Mouse (Mus musculus) ovary, adult 18-20 months (tissue): ENCODE data around the gene Clec2i.
"Not testable (repeated sequence)": the region's sequence is repeated elsewhere in the genome, so short reads cannot be mapped to it uniquely, and the experiment has no call there.

Experiments used
- DNase-seq: peaks from one replicate; pipeline ENCODE4 v3.0.0; 2022; ENCODE audit warnings: low spot score, mixed read lengths

The Clec2i gene

GRCm38 (mm10) chr6:128855477-128855876, 31.9 kb upstream of the Clec2i start:
- no peak for DNase-seq

GRCm38 (mm10) chr6:128856250-128856649, 31.1 kb upstream of the Clec2i start:
- DNase-seq = peak; percentile 69

GRCm38 (mm10) chr6:128857976-128858375, 29.4 kb upstream of the Clec2i start:
- no peak for DNase-seq

GRCm38 (mm10) chr6:128868861-128869260, 18.5 kb upstream of the Clec2i start:
- no peak for DNase-seq

- DNase-seq = no peak
These were observed 15.3 kb upstream of the Clec2i start for GRCm38 (mm10) chr6:128871910-128872610.

- no peak for DNase-seq
These were observed 1.4 kb downstream of the Clec2i start for GRCm38 (mm10) chr6:128888834-128889233.

- DNase-seq = no peak
These were observed 3.6 kb downstream of the Clec2i start, which contains the start of gene BC035044 for GRCm38 (mm10) chr6:128890948-128891355. BC035044 (minus strand) TSS chr6:128891126.

GRCm38 (mm10) chr6:128895404-128896001, 8.1 kb downstream of the Clec2i start:
- DNase-seq = no peak

GRCm38 (mm10) chr6:128900044-128900443, 12.7 kb downstream of the Clec2i start:
- no peak for DNase-seq

- DNase-seq = not testable (repeated sequence)
These were observed 13.6 kb downstream of the Clec2i start for GRCm38 (mm10) chr6:128900796-128901552.

GRCm38 (mm10) chr6:128913598-128914254, 26.3 kb downstream of the Clec2i start:
- DNase-seq = no peak

- DNase-seq = no peak
These were observed 29.9 kb downstream of the Clec2i start for GRCm38 (mm10) chr6:128917322-128917721.

GRCm38 (mm10) chr6:128933050-128933449, 45.7 kb downstream of the Clec2i start:
- DNase-seq = no peak

- not testable (repeated sequence) for DNase-seq
These were observed 46.7 kb downstream of the Clec2i start, which contains the start of gene Clec2g for GRCm38 (mm10) chr6:128934081-128934480. Clec2g (plus strand) TSS chr6:128934381.

- DNase-seq = not testable (repeated sequence)
These were observed 48.7 kb downstream of the Clec2i start for GRCm38 (mm10) chr6:128935889-128936665.

- DNase-seq = no peak
These were observed 54.4 kb downstream of the Clec2i start for GRCm38 (mm10) chr6:128941646-128942421.

GRCm38 (mm10) chr6:128945564-128945963, 58.2 kb downstream of the Clec2i start:
- no peak for DNase-seq
